ENCODE assay signal across 24 mouse cellular contexts in the genomic region with DNA sequence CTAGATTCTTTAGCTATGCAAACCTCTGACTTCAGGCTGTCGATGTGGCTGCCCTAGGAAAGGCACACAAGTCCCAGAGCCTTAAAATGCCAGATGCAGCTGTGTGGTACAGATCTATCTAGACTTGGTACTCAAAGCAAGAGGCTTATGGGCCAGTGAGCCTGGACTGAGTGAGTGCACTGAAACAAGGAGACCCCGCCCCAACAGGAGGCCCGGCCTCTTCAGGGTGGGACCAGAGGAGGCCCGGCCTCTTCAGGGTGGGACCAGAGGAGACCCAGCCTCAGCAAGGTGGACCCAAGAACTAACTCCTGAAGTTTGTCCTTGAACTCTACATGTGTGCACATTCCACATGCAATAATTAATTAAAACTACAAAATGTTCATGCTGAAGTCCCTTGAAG. TPM values are rescaled to one million over a fixed set of nuclear protein-coding genes. Genes with fewer than 3 reads are reported as not detected.
"Had no signal": no experiment of that assay in that cellular context is flagged by ENCODE, and none has a peak within 500 bp of the region (broad histone marks: within the 10 kb centered on the region; RNA-seq: fewer than 3 reads in every experiment).

No protein-coding gene starts in this region.

- DNase-seq: kidney, adult 9 months; kidney, postnatal 36 days; layer of hippocampus, postnatal 36 days; liver, embryonic 13.5 days; lung, adult 2 months; lung, postnatal 14 days; lung, postnatal 4 days; midbrain, embryonic 14.5 days; right cerebral cortex, adult 18-20 months; right cerebral cortex, postnatal 25 days; thymus, adult 18-20 months; thymus, postnatal 36 days had no signal

- H3K27ac ChIP-seq: left cerebral cortex, adult 2 months; liver, embryonic 13.5 days had no signal

- H3K4me2 ChIP-seq: liver, embryonic 13.5 days; midbrain, embryonic 11.5 days had no signal

- H3K9me3 ChIP-seq: liver, embryonic 13.5 days had no signal

- H3K4me1 ChIP-seq: liver, embryonic 13.5 days had no signal

- H3K9ac ChIP-seq: liver, embryonic 13.5 days had no signal

- H3K4me3 ChIP-seq: left cerebral cortex, adult 2 months; liver, embryonic 13.5 days had no signal

RNA-seq across cellular contexts. Expression of gene Cbs, which starts 5.9 kb away (rescaled TPM):
- total RNA-seq: megakaryocyte progenitor cell, adult 5-6 weeks had no signal

RNA-seq across cellular contexts. Expression of gene Cryaa, which starts 34.7 kb away (rescaled TPM):
- total RNA-seq: left cerebral cortex, adult 2 months; left cerebral cortex, postnatal 36 days; liver, adult 2 months; megakaryocyte progenitor cell, adult 5-6 weeks; megakaryocyte-erythroid progenitor cell, adult 5-6 weeks had no signal
- polyA plus RNA-seq: kidney, embryonic 16.5 days; limb, embryonic 11.5 days; liver, adult 2 months; liver, embryonic 13.5 days; liver, embryonic 16.5 days; midbrain, embryonic 11.5 days; midbrain, embryonic 14.5 days; neural tube, embryonic 11.5 days; testis, adult 2 months; urinary bladder, adult 2 months had no signal
